Mouse (Mus musculus) cortical plate, adult 2 months (tissue): Measurements from ENCODE around the gene Pfdn6.

ENCODE experiments used
- CTCF ChIP-seq: fragments of 200-500 bp; IDR thresholded peaks from 2 replicates; pipeline ENCODE4 v1.5.1; 2011; ENCODE audit warnings: mild to moderate bottlenecking, control low read depth, low read length; ENCODE audit not compliant: insufficient read depth; ENCODE audit errors: extremely low read depth
- POLR2A ChIP-seq: fragments of 200-500 bp; IDR thresholded peaks from 2 replicates; pipeline ENCODE4 v1.6.1; 2011; ENCODE audit warnings: mild to moderate bottlenecking, low read length, control low read depth; ENCODE audit not compliant: insufficient read depth; ENCODE audit errors: extremely low read depth

GRCm38 (mm10) chr17:33902491-33902890 lies 37.7 kb downstream of the Pfdn6 start:
- no peak for TF ChIP-seq CTCF
- TF ChIP-seq POLR2A: no peak
